Mouse (Mus musculus) neural tube, embryonic 14.5 days (tissue): ENCODE measurements around the gene Gm11562. TPM values are rescaled to one million over a fixed set of nuclear protein-coding genes. Genes with fewer than 3 reads are reported as not detected.
"Not testable (repeated sequence)": the region's sequence is repeated elsewhere in the genome, so short reads cannot be mapped to it uniquely, and the experiment has no call there.

Experiments used
- ATAC-seq: fragments of 200-750 bp; cut with Nextera tagmentation; 2 replicates; pipeline ENCODE4 v1.8.0; 2017; ENCODE audit warnings: low read depth, mild to moderate bottlenecking, moderate TSS enrichment, moderate library complexity
- H3K27ac ChIP-seq: fragments of 300-500 bp; sonication (generic); 2 replicates; pipeline ENCODE4 v1.5.1; 2014; ENCODE audit warnings: low read depth, mild to moderate bottlenecking, control low read depth, low read length, moderate library complexity, mixed read lengths
- H3K27me3 ChIP-seq: fragments of 300-500 bp; sonication (generic); 2 replicates; pipeline ENCODE4 v1.6.1; 2014; ENCODE audit warnings: low read length; ENCODE audit not compliant: control insufficient read depth, insufficient read depth
- H3K36me3 ChIP-seq: fragments of 300-500 bp; sonication (generic); 2 replicates; pipeline ENCODE4 v1.6.1; 2014; ENCODE audit warnings: low read length, mixed read lengths; ENCODE audit not compliant: control insufficient read depth, insufficient read depth
- H3K4me1 ChIP-seq: fragments of 300-500 bp; sonication (generic); 2 replicates; pipeline ENCODE4 v1.6.1; 2014; ENCODE audit warnings: low read length; ENCODE audit not compliant: control insufficient read depth, insufficient read depth
- H3K4me2 ChIP-seq: fragments of 300-500 bp; sonication (generic); 2 replicates; pipeline ENCODE4 v1.6.1; 2014; ENCODE audit warnings: mild to moderate bottlenecking, low read depth, low read length, control low read depth
- H3K4me3 ChIP-seq: fragments of 300-500 bp; sonication (generic); 2 replicates; pipeline ENCODE4 v1.5.1; 2014; ENCODE audit warnings: low read depth, low read length, control low read depth, mixed read lengths
- H3K9ac ChIP-seq: fragments of 300-500 bp; sonication (generic); replicated peaks from 2 replicates; pipeline ENCODE4 v1.6.1; 2014; ENCODE audit warnings: low read depth, mild to moderate bottlenecking, control low read depth, low read length, mixed read lengths
- H3K9me3 ChIP-seq: fragments of 300-500 bp; sonication (generic); 2 replicates; pipeline ENCODE4 v1.6.1; 2016; ENCODE audit warnings: low read length; ENCODE audit not compliant: control insufficient read depth
- WGBS: fragments of 180-500 bp; shearing (Covaris S2); extraction: QIAGEN DNeasy Blood & Tissue Kit; methylation state at CpG from one replicate; pipeline ENCODE4 v1.1.7; 2014; 5-methylcytosine and 5-hydroxymethylcytosine counted together
- polyA plus RNA-seq: library from polyadenylated mRNA; unstranded; fragments of >200 nt; fragmentation: Nextera tagmentation; extraction: Ambion mirVana; gene quantifications from 2 replicates; pipeline ENCODE4 v1.2.1, GENCODE M21; 2014

Gm11562 gene
- polyA plus RNA-seq, 1 experiment from 2014 or later, result not detected

GRCm38 (mm10) chr11:99609126-99609525 lies 11.1 kb downstream of the Gm11562 start:
- Histone ChIP-seq H3K4me1 (no peaks in the 10 kb centered on the region), H3K9me3 (no peaks in the 10 kb centered on the region), H3K4me3 (no peak overlapping the region), H3K4me2 (no peak overlapping the region), H3K27ac (no peak overlapping the region), H3K36me3 (no peaks in the 10 kb centered on the region), H3K9ac (no peak overlapping the region), H3K27me3 (no peaks in the 10 kb centered on the region)
- 81% methylated on average over 1 of the region's 1 CpGs for WGBS
- ATAC-seq, result no peak

- not testable (repeated sequence) for ATAC-seq, H3K9ac ChIP-seq, H3K36me3 ChIP-seq, H3K27me3 ChIP-seq, H3K4me3 ChIP-seq, H3K9me3 ChIP-seq, H3K4me1 ChIP-seq, H3K4me2 ChIP-seq, H3K27ac ChIP-seq
- 70% methylated on average over 1 of the region's 1 CpGs for WGBS
These were observed 17.0 kb downstream of the Gm11562 start, which contains the start of gene Gm11938 for GRCm38 (mm10) chr11:99603208-99603607. Gene Gm11938 (minus strand): TSS chr11:99603308.

GRCm38 (mm10) chr11:99597742-99598141 lies 22.5 kb downstream of the Gm11562 start, which contains the start of gene Krtap9-3:
Gene Krtap9-3 (minus strand): TSS chr11:99598105.
- H3K9me3 ChIP-seq, H3K4me2 ChIP-seq, H3K4me1 ChIP-seq, H3K27ac ChIP-seq, H3K27me3 ChIP-seq, H3K4me3 ChIP-seq, ATAC-seq, H3K9ac ChIP-seq, H3K36me3 ChIP-seq: not testable (repeated sequence)
- WGBS, result 89% methylated on average over 6 of the region's 6 CpGs

- no peaks in the 10 kb centered on the region for H3K27me3 ChIP-seq
- WGBS, result 81% methylated on average over 6 of the region's 6 CpGs
- H3K4me1 ChIP-seq, result no peaks in the 10 kb centered on the region
- ATAC-seq, result no peak
- no peak within 1 kb of the TSS for H3K9ac ChIP-seq
- no peaks in the 10 kb centered on the region for H3K9me3 ChIP-seq
- no peak within 1 kb of the TSS for H3K4me2 ChIP-seq
- H3K4me3 ChIP-seq, result no peak within 1 kb of the TSS
- H3K36me3 ChIP-seq, result no peaks in the 10 kb centered on the region
- H3K27ac ChIP-seq, result no peak within 1 kb of the TSS
These were observed 29.3 kb downstream of the Gm11562 start, which contains the start of gene Krtap1-3 for GRCm38 (mm10) chr11:99590981-99591380. Gene Krtap1-3 (minus strand): TSS chr11:99591339.

- H3K4me1 ChIP-seq, result no peaks in the 10 kb centered on the region
- H3K27me3 ChIP-seq, result no peaks in the 10 kb centered on the region
- H3K9ac ChIP-seq, result no peak overlapping the region
- H3K27ac ChIP-seq, result no peak overlapping the region
- H3K9me3 ChIP-seq, result no peaks in the 10 kb centered on the region
- H3K4me3 ChIP-seq, result no peak overlapping the region
- H3K36me3 ChIP-seq, result no peaks in the 10 kb centered on the region
- no peak for ATAC-seq
- 91% methylated on average over 7 of the region's 7 CpGs for WGBS
- H3K4me2 ChIP-seq, result no peak overlapping the region
These were observed 35.1 kb downstream of the Gm11562 start for GRCm38 (mm10) chr11:99585096-99585495.

GRCm38 (mm10) chr11:99583245-99583704 lies 37.0 kb downstream of the Gm11562 start, which contains the start of gene Krtap1-4:
Gene Krtap1-4 (minus strand): TSS chr11:99583654.
- Histone ChIP-seq H3K9ac (no peak within 1 kb of the TSS), H3K4me3 (no peak within 1 kb of the TSS), H3K4me2 (no peak within 1 kb of the TSS), H3K27ac (no peak within 1 kb of the TSS), H3K4me1 (no peaks in the 10 kb centered on the region), H3K27me3 (no peaks in the 10 kb centered on the region), H3K9me3 (no peaks in the 10 kb centered on the region), H3K36me3 (no peaks in the 10 kb centered on the region)
- no peak for ATAC-seq
- 85% methylated on average over 5 of the region's 5 CpGs for WGBS

GRCm38 (mm10) chr11:99581564-99581963 lies 38.7 kb downstream of the Gm11562 start:
- no peaks in the 10 kb centered on the region for H3K9me3 ChIP-seq
- no peak for ATAC-seq
- no peak overlapping the region for H3K9ac ChIP-seq
- H3K27me3 ChIP-seq, result no peaks in the 10 kb centered on the region
- no peaks in the 10 kb centered on the region for H3K4me1 ChIP-seq
- no peak overlapping the region for H3K27ac ChIP-seq
- no peak overlapping the region for H3K4me2 ChIP-seq
- H3K4me3 ChIP-seq, result no peak overlapping the region
- WGBS, result 89% methylated on average over 6 of the region's 6 CpGs
- no peaks in the 10 kb centered on the region for H3K36me3 ChIP-seq

- no peak overlapping the region for H3K9ac ChIP-seq
- H3K4me1 ChIP-seq, result no peaks in the 10 kb centered on the region
- no peaks in the 10 kb centered on the region for H3K9me3 ChIP-seq
- H3K4me3 ChIP-seq, result no peak overlapping the region
- no peak overlapping the region for H3K4me2 ChIP-seq
- no peak overlapping the region for H3K27ac ChIP-seq
- 92% methylated on average over 5 of the region's 5 CpGs for WGBS
- no peaks in the 10 kb centered on the region for H3K36me3 ChIP-seq
- H3K27me3 ChIP-seq, result no peaks in the 10 kb centered on the region
- no peak for ATAC-seq
These were observed 39.2 kb downstream of the Gm11562 start for GRCm38 (mm10) chr11:99581051-99581450.

- Histone ChIP-seq H3K4me3 (no peak within 1 kb of the TSS), H3K4me1 (no peaks in the 10 kb centered on the region), H3K4me2 (no peak within 1 kb of the TSS), H3K27me3 (no peaks in the 10 kb centered on the region), H3K9ac (no peak within 1 kb of the TSS), H3K36me3 (no peaks in the 10 kb centered on the region), H3K9me3 (no peaks in the 10 kb centered on the region), H3K27ac (no peak within 1 kb of the TSS)
- no peak for ATAC-seq
- 86% methylated on average over 6 of the region's 6 CpGs for WGBS
These were observed 39.6 kb downstream of the Gm11562 start, which contains the start of gene Krtap1-5 for GRCm38 (mm10) chr11:99580636-99581035. Gene Krtap1-5 (minus strand): TSS chr11:99581016.
